Mouse (Mus musculus): ENCODE data around the gene Tesc. TPM values are rescaled to one million over a fixed set of nuclear protein-coding genes. Genes with fewer than 3 reads are reported as not detected.

The Tesc gene
- polyA plus RNA-seq, 2 experiments: 0.58 to 1.2 TPM

- peak; percentile 51 for TF ChIP-seq EP300 (IDR thresholded peaks at IDR 0.05; ENCODE audit: low read depth)
- TF ChIP-seq CTCF (IDR thresholded peaks at IDR 0.05; ENCODE audit: low read depth): no peak
- Histone ChIP-seq H3K4me1 (replicated peaks; ENCODE audit: control insufficient read depth in 2 of 2, insufficient read depth in 2 of 2, low read length in 1 of 2) (0 out of 4 replicates have a peak, but pooled peaks cover 0 to 2% of the 10 kb centered on the region in 2 experiments), H3K36me3 (replicated peaks; ENCODE audit: control insufficient read depth, insufficient read depth, low read depth) (no peaks in the 10 kb centered on the region), H3K27ac (no peak overlapping the region), H3K27me3 (ENCODE audit: control insufficient read depth, insufficient read depth, low read length) (no peaks in the 10 kb centered on the region), H3K4me3 (ENCODE audit: insufficient read depth in 1 of 2, low read depth in 2 of 2, low read length in 2 of 2) (no peak overlapping the region), H3K9me3 (ENCODE audit: control insufficient read depth, low read length) (no peaks in the 10 kb centered on the region), H3K9ac (replicated peaks) (no peak overlapping the region), H3K4me2 (ENCODE audit: low read depth) (no peak overlapping the region)
- WGBS (ENCODE audit: insufficient replicate concordance): 62% methylated on average over 10 of the region's 10 CpGs
- no peak for DNase-seq (ENCODE audit: low read depth in 3 of 3, low spot score in 3 of 3)
- peak; percentile 56; the same call in 1 of the 2 replicates for ATAC-seq (ENCODE audit: insufficient read depth)
These were observed 31.3 kb downstream of the Tesc start for GRCm38 (mm10) chr5:118058858-118059257.

- Histone ChIP-seq H3K27me3 (ENCODE audit: control insufficient read depth, insufficient read depth, low read length) (no peaks in the 10 kb centered on the region), H3K9me3 (ENCODE audit: control insufficient read depth, low read length) (no peaks in the 10 kb centered on the region), H3K36me3 (replicated peaks; ENCODE audit: control insufficient read depth, insufficient read depth, low read depth) (no peaks in the 10 kb centered on the region), H3K27ac (no peak overlapping the region), H3K4me3 (ENCODE audit: insufficient read depth in 1 of 2, low read depth in 2 of 2, low read length in 2 of 2) (no peak overlapping the region), H3K9ac (replicated peaks) (no peak overlapping the region), H3K4me1 (replicated peaks; ENCODE audit: control insufficient read depth in 2 of 2, insufficient read depth in 2 of 2, low read length in 1 of 2) (0 out of 4 replicates have a peak, but pooled peaks cover 0 to 2% of the 10 kb centered on the region in 2 experiments), H3K4me2 (ENCODE audit: low read depth) (no peak overlapping the region)
- ATAC-seq (ENCODE audit: insufficient read depth) (no peak), DNase-seq (ENCODE audit: low read depth in 3 of 3, low spot score in 3 of 3) (no peak)
- WGBS (ENCODE audit: insufficient replicate concordance): 72% methylated on average over 9 of the region's 9 CpGs
- no peak for TF ChIP-seq CTCF (IDR thresholded peaks at IDR 0.05; ENCODE audit: low read depth)
- TF ChIP-seq EP300 (IDR thresholded peaks at IDR 0.05; ENCODE audit: low read depth): no peak
These were observed 32.1 kb downstream of the Tesc start for GRCm38 (mm10) chr5:118059646-118060045.

- 0 out of 4 replicates have a peak, but pooled peaks cover 0 to 2% of the 10 kb centered on the region in 2 experiments for H3K4me1 ChIP-seq (replicated peaks; ENCODE audit: control insufficient read depth in 2 of 2, insufficient read depth in 2 of 2, low read length in 1 of 2)
- no peak overlapping the region for H3K27ac ChIP-seq
- H3K9me3 ChIP-seq (ENCODE audit: control insufficient read depth, low read length): no peaks in the 10 kb centered on the region
- DNase-seq (ENCODE audit: low read depth in 3 of 3, low spot score in 3 of 3): no peak
- H3K36me3 ChIP-seq (replicated peaks; ENCODE audit: control insufficient read depth, insufficient read depth, low read depth): no peaks in the 10 kb centered on the region
- TF ChIP-seq CTCF (IDR thresholded peaks at IDR 0.05; ENCODE audit: low read depth): no peak
- no peak for TF ChIP-seq EP300 (IDR thresholded peaks at IDR 0.05; ENCODE audit: low read depth)
- ATAC-seq (ENCODE audit: insufficient read depth): no peak
- H3K4me2 ChIP-seq (ENCODE audit: low read depth): no peak overlapping the region
- H3K9ac ChIP-seq (replicated peaks): no peak overlapping the region
- no peak overlapping the region for H3K4me3 ChIP-seq (ENCODE audit: insufficient read depth in 1 of 2, low read depth in 2 of 2, low read length in 2 of 2)
- 76% methylated on average over 18 of the region's 18 CpGs for WGBS (ENCODE audit: insufficient replicate concordance)
- H3K27me3 ChIP-seq (ENCODE audit: control insufficient read depth, insufficient read depth, low read length): no peaks in the 10 kb centered on the region
These were observed 33.8 kb downstream of the Tesc start for GRCm38 (mm10) chr5:118061391-118061790.

GRCm38 (mm10) chr5:118063181-118063621 lies 35.7 kb downstream of the Tesc start:
- H3K4me3 ChIP-seq (ENCODE audit: insufficient read depth in 1 of 2, low read depth in 2 of 2, low read length in 2 of 2): no peak overlapping the region
- WGBS (ENCODE audit: insufficient replicate concordance): 77% methylated on average over 8 of the region's 8 CpGs
- H3K36me3 ChIP-seq (replicated peaks; ENCODE audit: control insufficient read depth, insufficient read depth, low read depth): no peaks in the 10 kb centered on the region
- DNase-seq (ENCODE audit: low read depth in 3 of 3, low spot score in 3 of 3) (no peak), ATAC-seq (ENCODE audit: insufficient read depth) (no peak)
- no peak overlapping the region for H3K9ac ChIP-seq (replicated peaks)
- H3K4me2 ChIP-seq (ENCODE audit: low read depth): no peak overlapping the region
- no peak overlapping the region for H3K27ac ChIP-seq
- H3K27me3 ChIP-seq (ENCODE audit: control insufficient read depth, insufficient read depth, low read length): no peaks in the 10 kb centered on the region
- H3K4me1 ChIP-seq (replicated peaks; ENCODE audit: control insufficient read depth in 2 of 2, insufficient read depth in 2 of 2, low read length in 1 of 2): 0 out of 4 replicates have a peak, but pooled peaks cover 0 to 2% of the 10 kb centered on the region in 2 experiments
- H3K9me3 ChIP-seq (ENCODE audit: control insufficient read depth, low read length): no peaks in the 10 kb centered on the region
- TF ChIP-seq CTCF (IDR thresholded peaks at IDR 0.05; ENCODE audit: low read depth) (no peak), EP300 (IDR thresholded peaks at IDR 0.05; ENCODE audit: low read depth) (no peak)

- Histone ChIP-seq H3K36me3 (replicated peaks; ENCODE audit: control insufficient read depth, insufficient read depth, low read depth) (no peaks in the 10 kb centered on the region), H3K27ac (no peak overlapping the region)
- TF ChIP-seq EP300 (IDR thresholded peaks at IDR 0.05; ENCODE audit: low read depth): no peak
- TF ChIP-seq CTCF (IDR thresholded peaks at IDR 0.05; ENCODE audit: low read depth): no peak
These were observed 36.9 kb downstream of the Tesc start for GRCm38 (mm10) chr5:118064284-118064901.

More at GRCm38 (mm10) chr5:118064284-118064901, 36.9 kb downstream of the Tesc start:
- Histone ChIP-seq H3K9ac (replicated peaks) (no peak overlapping the region), H3K4me2 (ENCODE audit: low read depth) (no peak overlapping the region), H3K9me3 (ENCODE audit: control insufficient read depth, low read length) (no peaks in the 10 kb centered on the region), H3K4me1 (replicated peaks; ENCODE audit: control insufficient read depth in 2 of 2, insufficient read depth in 2 of 2, low read length in 1 of 2) (no peaks in the 10 kb centered on the region), H3K4me3 (ENCODE audit: insufficient read depth in 1 of 2, low read depth in 2 of 2, low read length in 2 of 2) (no peak overlapping the region), H3K27me3 (ENCODE audit: control insufficient read depth, insufficient read depth, low read length) (no peaks in the 10 kb centered on the region)
- 68% methylated on average over 10 of the region's 10 CpGs for WGBS (ENCODE audit: insufficient replicate concordance)
- no peak for DNase-seq (ENCODE audit: low read depth in 3 of 3, low spot score in 3 of 3)
- ATAC-seq (ENCODE audit: insufficient read depth): no peak

All from liver, embryonic 14.5 days (tissue).